Mouse (Mus musculus) layer of hippocampus, postnatal 10 days (tissue): ENCODE measurements around the gene Rab44. TPM values are rescaled to one million over a fixed set of nuclear protein-coding genes. Genes with fewer than 3 reads are reported as not detected.

ENCODE experiments used
- DNase-seq, 2 experiments: peaks; one replicate each; pipeline ENCODE4 v3.0.0; 2021; ENCODE audit warnings: low spot score in 2 of 2
- total RNA-seq, 2 experiments: library from RNA; stranded (reverse); gene quantifications; 2 replicates each; pipeline ENCODE4 v1.2.3; 2021

The Rab44 gene
- total RNA-seq, 2 experiments from 2014 or later: 0.13 to 0.59 TPM

DNA sequence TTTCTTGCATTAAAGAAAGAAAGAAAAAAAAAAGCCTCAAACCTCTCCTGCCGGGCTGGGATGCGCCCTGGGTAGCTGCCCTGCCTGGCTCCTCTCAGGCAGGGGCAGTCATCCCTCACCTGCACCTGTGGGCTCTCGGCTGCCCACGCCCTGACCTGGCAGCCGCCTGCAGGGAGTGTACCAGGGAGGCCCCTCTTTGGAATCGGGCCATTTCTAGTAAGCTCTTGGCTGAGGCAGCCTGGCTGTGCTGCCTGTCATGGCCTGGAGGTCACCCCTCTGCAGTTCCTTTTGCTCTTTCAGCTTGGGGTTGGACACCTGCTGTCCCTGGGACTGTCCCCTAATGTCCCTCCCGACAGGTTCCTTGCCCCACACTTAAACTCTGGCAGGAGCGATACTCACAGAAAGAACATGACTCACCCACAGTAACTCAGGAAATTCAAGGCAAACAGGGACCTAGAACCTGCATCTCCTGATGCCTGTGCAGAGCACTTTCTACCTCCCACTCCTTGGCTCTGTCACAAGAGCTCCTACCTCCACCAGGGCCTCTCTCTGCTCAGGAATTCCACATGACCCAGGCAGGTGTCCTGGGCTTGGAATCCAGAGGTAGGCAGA lies 52.1 kb downstream of the Rab44 start:
- DNase-seq: no peak

DNA sequence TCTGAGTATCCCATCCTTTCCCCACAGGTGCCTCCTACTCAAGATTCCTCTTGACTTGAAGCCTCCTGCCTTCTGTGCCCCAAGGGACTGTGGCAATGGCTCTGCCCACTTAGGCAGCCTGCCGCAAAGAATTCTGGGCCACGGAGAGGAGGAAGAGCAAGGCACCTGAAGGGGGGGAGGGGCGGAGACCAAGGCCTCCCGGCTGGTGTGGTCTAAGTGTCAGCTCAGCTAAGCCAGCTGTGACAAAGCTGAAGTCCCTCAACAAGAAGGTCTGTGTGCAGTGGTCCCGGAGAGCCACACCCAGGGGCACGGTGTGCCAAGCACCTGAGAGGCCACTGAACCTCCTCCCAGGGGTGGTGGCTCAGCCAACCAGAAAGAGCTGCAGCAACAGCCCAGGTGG lies 53.4 kb downstream of the Rab44 start:
- DNase-seq: no peak

- no peak for DNase-seq
Observed at GRCm38 (mm10) chr17:29168438-29168837, 54.5 kb downstream of the Rab44 start.

- no peak for DNase-seq
Observed at GRCm38 (mm10) chr17:29168996-29169601, 55.2 kb downstream of the Rab44 start.

DNA sequence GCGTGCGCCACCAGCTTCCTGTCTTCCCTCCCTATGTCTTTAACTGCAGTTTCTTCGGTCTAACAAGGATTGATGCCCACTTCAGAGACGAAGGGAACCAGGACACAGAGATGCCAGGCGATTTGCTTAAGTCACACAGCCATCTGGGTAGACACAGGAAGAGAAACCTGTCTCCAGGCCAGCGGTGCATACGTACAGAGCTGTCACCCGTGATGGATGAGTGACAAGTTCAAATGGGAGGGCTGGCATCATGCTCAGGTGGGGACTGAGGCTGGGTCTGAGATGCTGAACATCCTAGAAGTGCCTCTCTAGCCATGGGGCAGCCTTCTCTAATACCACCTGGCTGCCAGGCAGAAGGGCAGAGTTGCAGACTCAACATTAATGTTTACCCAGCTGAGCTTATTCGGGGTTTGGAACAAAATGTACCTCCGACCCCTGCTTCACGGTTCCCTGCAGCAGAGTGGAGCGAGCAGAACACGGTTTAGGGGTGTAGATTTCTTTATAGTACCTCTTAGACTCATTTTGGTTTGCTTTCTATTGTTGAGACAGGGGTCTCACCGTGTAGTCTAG lies 56.6 kb downstream of the Rab44 start:
- no peak for DNase-seq

DNA sequence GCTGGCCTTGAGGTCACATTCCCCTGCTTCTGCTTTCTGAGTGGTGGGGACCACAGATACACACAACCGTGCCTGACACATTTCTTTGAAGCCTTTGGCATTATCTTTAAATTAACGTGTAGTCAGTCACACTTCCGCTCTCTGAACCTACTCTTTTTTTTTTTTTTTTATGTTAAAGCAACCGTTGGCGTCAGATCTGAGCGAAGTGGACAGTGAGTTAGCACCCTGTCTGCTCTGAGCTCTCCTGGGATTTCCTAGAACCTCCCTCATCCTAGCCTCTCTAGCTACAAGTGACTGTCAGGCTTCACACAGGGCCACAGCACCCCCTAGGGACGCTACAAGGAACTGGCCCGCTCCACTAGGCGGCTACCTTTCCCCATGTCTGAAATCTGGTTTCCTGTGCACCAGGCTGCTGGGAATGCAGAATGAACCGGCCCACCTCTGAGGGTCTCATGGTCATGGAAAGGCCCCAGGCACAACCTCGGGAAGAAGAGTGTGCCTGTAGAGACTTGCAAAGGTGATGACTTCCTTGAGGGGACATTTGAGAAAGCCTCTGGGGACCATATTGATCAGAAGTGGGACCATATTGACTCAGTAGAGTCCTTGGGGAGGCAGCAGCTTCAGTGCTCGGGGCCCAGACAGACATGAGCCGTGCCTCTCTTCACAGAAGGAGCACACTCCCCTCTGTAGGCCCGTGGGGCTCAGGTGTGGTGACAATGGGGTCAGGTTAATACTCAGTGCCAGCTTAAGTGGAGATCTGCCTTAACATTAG lies 57.2 kb downstream of the Rab44 start:
- DNase-seq: peak; percentile 88 to 90

DNA sequence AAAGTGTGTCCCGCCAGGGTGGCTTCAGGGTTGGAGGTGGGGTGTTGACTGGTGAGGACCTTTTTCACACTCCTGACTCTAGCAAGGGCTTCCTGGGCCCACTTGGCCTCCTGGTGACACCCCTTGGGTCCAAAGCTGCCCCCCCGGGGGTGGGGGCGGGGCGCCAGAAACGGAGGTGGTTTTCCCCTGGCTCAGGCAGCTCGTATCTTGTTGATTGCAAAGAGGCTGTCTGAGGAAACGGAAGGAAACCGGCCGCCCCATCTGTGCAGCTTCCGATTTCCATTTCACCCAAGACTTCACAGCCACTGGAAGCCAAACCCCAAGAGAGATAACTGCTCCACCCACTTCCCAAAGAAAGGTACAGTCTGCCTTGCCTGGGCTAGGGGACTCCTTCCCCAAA lies 58.1 kb downstream of the Rab44 start:
- no peak for DNase-seq

DNA sequence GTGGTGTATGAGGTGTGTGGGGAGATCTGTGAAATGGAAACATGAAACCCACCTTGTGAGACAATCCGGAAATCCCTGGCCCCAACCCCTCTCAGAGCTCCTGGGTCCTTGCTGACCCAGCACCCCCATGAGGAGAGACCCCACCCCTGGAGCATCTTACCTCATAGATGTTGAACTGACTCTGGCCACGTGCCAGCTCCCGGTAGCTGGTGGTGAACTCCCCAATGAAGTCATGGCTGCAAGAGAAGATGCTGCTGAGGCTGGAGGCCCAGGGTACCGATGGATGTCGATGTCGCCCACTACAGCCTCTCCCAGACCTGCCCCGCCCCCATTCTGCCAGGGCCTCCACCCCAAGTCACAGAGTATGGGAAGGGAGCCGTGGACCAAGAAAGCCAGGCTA lies 59.2 kb downstream of the Rab44 start:
- no peak for DNase-seq

- no peak for DNase-seq
Observed at GRCm38 (mm10) chr17:29175693-29176092, 61.7 kb downstream of the Rab44 start.

- DNase-seq: peak; percentile 82 to 87
Observed at GRCm38 (mm10) chr17:29176391-29177267, 62.7 kb downstream of the Rab44 start.

DNA sequence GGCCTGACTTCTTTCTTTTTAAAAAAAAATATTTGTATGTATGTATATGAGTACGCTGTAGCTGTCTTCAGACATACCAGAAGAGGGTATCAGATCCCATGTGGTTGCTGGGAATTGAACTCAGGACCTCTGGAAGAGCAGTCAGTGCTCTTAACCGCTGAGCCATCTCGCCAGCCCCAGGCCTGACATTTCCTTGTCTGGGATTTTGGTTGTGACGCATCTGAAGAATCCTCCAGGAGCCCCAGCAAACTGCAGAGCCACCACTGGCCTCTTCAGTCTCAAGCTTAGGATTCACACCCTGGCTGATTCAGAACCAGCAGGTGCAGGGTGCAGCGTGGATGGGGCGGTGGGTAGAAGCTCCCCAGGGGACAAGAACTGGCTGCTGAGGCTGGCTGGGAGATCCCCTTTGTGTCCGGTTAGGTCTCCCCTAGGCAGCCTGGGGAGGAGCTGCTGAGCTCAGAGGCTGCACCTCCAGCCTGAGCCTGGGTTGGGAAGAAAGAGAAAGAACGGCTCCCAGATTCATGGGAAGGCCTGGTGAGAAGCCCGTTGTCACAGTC lies 64.6 kb downstream of the Rab44 start:
- DNase-seq: no peak

GRCm38 (mm10) chr17:29179917-29180316 lies 66.0 kb downstream of the Rab44 start:
- no peak for DNase-seq

DNA sequence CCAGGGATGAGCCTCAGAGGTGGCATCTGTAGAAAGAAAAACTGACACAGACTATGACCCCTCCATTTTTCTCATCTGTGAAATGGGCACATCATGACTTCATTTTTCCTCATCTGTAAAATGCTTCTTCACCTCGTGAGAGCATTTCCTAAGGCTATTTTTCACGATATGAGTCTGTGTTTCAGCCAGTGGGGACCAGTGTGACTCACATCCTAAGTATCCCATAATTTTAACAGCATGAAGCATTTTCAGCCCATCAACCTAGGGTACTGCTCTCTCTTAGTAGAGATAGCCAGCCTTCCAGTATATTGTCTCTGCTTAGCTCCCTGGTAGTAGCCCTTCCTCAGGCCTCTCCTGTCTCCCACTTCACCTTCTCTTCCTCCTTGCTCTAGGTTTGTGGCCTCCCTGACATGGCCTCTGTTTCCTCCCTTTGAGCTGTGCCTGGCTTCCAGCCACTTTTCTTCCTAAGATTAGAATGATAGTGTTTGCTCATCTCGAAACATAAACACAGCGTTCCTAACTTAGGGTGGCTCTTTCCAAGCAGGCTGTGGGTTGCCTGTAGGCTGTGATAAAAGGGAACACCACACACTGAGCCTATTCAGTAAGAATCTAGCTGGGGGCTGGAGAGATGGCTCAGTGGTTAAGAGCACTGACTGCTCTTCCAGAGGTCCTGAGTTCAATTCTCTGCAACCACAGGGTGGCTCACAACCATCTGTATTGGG lies 66.6 kb downstream of the Rab44 start:
- DNase-seq: no peak

- no peak for DNase-seq
Observed at GRCm38 (mm10) chr17:29181751-29182150, 67.8 kb downstream of the Rab44 start.

DNA sequence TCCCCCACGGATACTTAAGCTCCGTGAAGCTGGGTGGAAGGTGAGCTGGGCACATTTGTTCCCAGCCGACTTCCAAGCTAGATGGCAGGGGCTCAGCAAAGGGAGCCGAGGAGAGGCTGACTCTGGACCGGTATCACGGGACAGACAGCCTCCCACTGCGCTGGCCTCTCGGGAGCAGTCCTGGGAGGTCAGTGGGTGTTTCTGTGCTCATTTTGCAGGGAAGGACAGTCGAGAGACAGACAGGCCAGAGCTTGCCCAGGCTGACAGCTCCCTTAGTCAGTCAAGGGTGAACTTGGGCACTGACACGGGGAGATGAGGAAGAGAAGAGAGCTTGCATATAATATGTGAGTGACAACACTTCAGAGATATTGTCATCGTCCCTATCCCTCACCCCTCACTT lies 69.2 kb downstream of the Rab44 start:
- DNase-seq: no peak

GRCm38 (mm10) chr17:29185376-29186046 lies 71.6 kb downstream of the Rab44 start:
- DNase-seq: no peak

- no peak for DNase-seq
Observed at GRCm38 (mm10) chr17:29186989-29187859, 73.3 kb downstream of the Rab44 start.

DNA sequence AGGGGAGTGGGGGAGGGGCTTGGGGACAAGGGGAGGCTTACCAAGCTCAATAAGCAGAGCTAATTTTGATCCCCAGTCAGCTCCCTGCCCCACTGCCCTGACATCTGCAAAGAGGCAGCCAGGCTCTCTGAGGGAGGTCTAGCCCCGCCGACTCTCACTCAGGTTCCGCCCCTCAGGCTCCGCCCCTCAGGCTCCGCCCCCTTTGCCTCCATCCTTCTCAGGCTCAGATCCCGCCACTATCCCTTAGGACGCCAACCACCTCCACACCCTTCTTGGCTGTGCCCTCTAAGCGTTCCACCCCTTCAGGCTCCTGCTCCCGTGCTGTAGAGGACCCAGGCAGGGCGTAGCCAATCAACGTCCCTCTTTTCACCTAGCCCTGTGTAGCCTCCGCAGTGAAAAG lies 75.0 kb downstream of the Rab44 start:
- DNase-seq: no peak

GRCm38 (mm10) chr17:29195579-29195978 lies 81.6 kb downstream of the Rab44 start:
- no peak for DNase-seq
